Mouse (Mus musculus) limb, embryonic 15.5 days (tissue): Measurements from ENCODE around the gene Smpd3. TPM values are rescaled to one million over a fixed set of nuclear protein-coding genes. Genes with fewer than 3 reads are reported as not detected.

ENCODE experiments used
- ATAC-seq: fragments of 200-750 bp; cut with Nextera tagmentation; 2 replicates; pipeline ENCODE4 v1.8.0; 2017; ENCODE audit warnings: low read depth, moderate TSS enrichment; ENCODE audit not compliant: insufficient number of reproducible peaks, low FRiP score, low TSS enrichment
- H3K27ac ChIP-seq: fragments of 300-500 bp; sonication (generic); 2 replicates; pipeline ENCODE4 v1.5.1; 2015; ENCODE audit warnings: moderate library complexity, mild to moderate bottlenecking, inconsistent platforms
- H3K27me3 ChIP-seq: fragments of 300-500 bp; sonication (generic); 2 replicates; pipeline ENCODE4 v1.6.1; 2015; ENCODE audit warnings: inconsistent platforms
- H3K36me3 ChIP-seq: fragments of 300-500 bp; sonication (generic); 2 replicates; pipeline ENCODE4 v1.6.1; 2015; ENCODE audit warnings: inconsistent platforms
- H3K4me1 ChIP-seq: fragments of 300-500 bp; sonication (generic); 2 replicates; pipeline ENCODE4 v1.6.1; 2015; ENCODE audit warnings: inconsistent platforms
- H3K4me2 ChIP-seq: fragments of 300-500 bp; sonication (generic); 2 replicates; pipeline ENCODE4 v1.6.1; 2015; ENCODE audit warnings: mild to moderate bottlenecking, inconsistent platforms
- H3K4me3 ChIP-seq: fragments of 300-500 bp; sonication (generic); 2 replicates; pipeline ENCODE4 v1.5.1; 2015; ENCODE audit warnings: mild to moderate bottlenecking, inconsistent platforms
- H3K9ac ChIP-seq: fragments of 300-500 bp; sonication (generic); 2 replicates; pipeline ENCODE4 v1.6.1; 2015; ENCODE audit warnings: inconsistent platforms
- H3K9me3 ChIP-seq: fragments of 300-500 bp; sonication (generic); 2 replicates; pipeline ENCODE4 v1.6.1; 2016; ENCODE audit warnings: inconsistent platforms
- WGBS: fragments of 180-500 bp; shearing (Covaris S2); methylation state at CpG from one replicate; pipeline ENCODE4 v1.1.7; 2015; 5-methylcytosine and 5-hydroxymethylcytosine counted together
- polyA plus RNA-seq: library from polyadenylated mRNA; unstranded; fragments of >200 nt; fragmentation: Nextera tagmentation; extraction: Ambion mirVana; gene quantifications from 2 replicates; pipeline ENCODE4 v1.2.1, GENCODE M21; 2015

The Smpd3 gene
- polyA plus RNA-seq, 1 experiment from 2014 or later = 28.3 TPM

- Histone ChIP-seq H3K4me3 (no peak overlapping the region), H3K36me3 (peaks cover 93% of the 10 kb centered on the region), H3K9ac (no peak overlapping the region), H3K9me3 (no peaks in the 10 kb centered on the region), H3K4me1 (no peaks in the 10 kb centered on the region), H3K27ac (no peak overlapping the region), H3K4me2 (no peak overlapping the region), H3K27me3 (no peaks in the 10 kb centered on the region)
- 73% methylated on average over 4 of the region's 4 CpGs for WGBS
- no peak for ATAC-seq
Observed at GRCm38 (mm10) chr8:106250186-106250585, 87.6 kb downstream of the Smpd3 start.

DNA sequence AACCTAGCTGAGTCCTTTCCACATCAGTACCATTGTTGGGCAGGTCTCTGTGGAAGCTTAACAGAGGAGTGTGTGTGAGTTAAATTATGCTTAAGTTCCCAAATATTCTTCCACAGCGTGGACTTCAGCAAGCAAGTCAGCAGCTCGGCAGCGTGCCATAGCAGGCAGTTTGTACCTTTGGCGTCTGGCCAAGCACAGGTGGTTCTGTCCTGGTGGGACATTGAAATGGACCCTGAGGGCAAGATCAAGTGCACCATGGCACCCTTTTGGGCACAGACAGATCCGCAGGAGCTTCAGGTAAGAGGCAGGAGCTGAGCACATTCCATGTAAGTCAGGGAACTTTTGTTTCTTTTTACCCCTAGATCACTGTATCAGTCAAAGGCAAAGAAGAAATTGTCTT, 100.7 kb downstream of the Smpd3 start:
- H3K36me3 ChIP-seq = peaks cover 63% of the 10 kb centered on the region
- H3K9ac ChIP-seq = no peak overlapping the region
- no peaks in the 10 kb centered on the region for H3K9me3 ChIP-seq
- H3K27ac ChIP-seq = no peak overlapping the region
- 60% methylated on average over 5 of the region's 5 CpGs for WGBS
- H3K4me1 ChIP-seq = peaks cover 4% of the 10 kb centered on the region; the same call in 1 of the 2 replicates
- no peak overlapping the region for H3K4me3 ChIP-seq
- no peak for ATAC-seq
- H3K4me2 ChIP-seq = no peak overlapping the region
- H3K27me3 ChIP-seq = no peaks in the 10 kb centered on the region

DNA sequence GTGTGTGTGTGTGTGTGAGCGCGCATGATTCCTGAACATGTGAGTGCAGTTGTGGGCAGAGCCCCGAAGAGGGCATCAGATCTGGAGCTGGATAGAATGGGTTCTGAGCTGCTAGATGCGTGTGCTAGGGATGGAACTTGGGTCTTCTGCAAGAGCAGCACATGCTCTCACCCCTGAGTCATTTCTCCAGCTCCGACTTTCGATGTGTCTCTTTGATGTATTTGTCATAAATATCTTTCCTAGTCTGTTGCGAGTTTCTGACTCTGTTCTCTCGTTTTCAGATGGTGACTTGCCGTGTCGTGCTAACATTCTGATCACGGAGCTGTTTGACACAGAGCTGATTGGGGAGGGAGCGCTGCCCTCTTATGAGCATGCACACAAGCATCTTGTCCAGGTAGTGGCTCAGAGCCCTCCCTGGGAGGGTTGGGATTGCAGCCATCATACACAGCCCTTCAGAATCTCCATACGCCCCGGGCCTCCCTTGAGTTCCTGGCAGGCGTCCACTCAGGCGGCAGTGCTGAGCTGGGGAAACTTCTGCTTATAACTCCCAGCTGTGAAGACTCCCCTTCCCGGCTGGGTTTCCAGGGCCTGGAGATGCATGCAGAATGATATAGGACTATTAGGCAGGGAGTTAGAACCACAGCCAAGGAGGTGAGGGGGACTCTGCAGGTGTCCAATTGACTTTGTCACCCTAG, 103.1 kb downstream of the Smpd3 start:
- Histone ChIP-seq H3K4me1 (peaks cover 4% of the 10 kb centered on the region; the same call in 1 of the 2 replicates), H3K9ac (no peak overlapping the region), H3K27me3 (no peaks in the 10 kb centered on the region), H3K36me3 (peaks cover 50% of the 10 kb centered on the region), H3K9me3 (no peaks in the 10 kb centered on the region), H3K4me3 (no peak overlapping the region), H3K27ac (no peak overlapping the region), H3K4me2 (no peak overlapping the region)
- WGBS = 76% methylated on average over 17 of the region's 17 CpGs
- ATAC-seq = no peak

GRCm38 (mm10) chr8:106232751-106233150, 105.0 kb downstream of the Smpd3 start:
- ATAC-seq = no peak
- Histone ChIP-seq H3K4me3 (no peak overlapping the region), H3K9me3 (no peaks in the 10 kb centered on the region), H3K4me2 (no peak overlapping the region), H3K27ac (no peak overlapping the region), H3K27me3 (no peaks in the 10 kb centered on the region), H3K36me3 (peaks cover 50% of the 10 kb centered on the region), H3K9ac (no peak overlapping the region), H3K4me1 (peaks cover 4% of the 10 kb centered on the region; the same call in 1 of the 2 replicates)
- 77% methylated on average over 3 of the region's 3 CpGs for WGBS

DNA sequence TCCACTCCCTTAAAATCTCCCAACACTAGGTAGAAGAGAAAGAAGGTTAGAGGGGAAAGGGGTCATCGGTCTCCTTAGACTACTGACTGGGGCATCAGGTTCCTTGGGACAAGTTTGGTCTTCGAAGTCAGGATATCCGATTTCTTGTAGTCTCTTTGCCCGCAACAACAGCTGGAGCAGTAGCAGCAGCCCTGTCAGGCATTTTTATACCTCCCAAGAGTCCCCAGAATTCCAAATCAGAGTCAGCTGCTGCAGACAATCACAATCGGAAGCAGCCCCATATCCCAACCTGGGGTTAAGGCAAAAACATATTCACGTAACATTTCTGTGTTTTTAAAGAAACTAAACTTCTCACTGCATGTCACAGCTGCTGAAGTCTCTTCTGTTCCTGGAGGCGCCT, 106.3 kb downstream of the Smpd3 start:
- no peak for ATAC-seq
- no peak overlapping the region for H3K4me2 ChIP-seq
- 58% methylated on average over 7 of the region's 7 CpGs for WGBS
- H3K27ac ChIP-seq = no peak overlapping the region
- no peaks in the 10 kb centered on the region for H3K9me3 ChIP-seq
- H3K36me3 ChIP-seq = peaks cover 47% of the 10 kb centered on the region
- no peak overlapping the region for H3K9ac ChIP-seq
- no peak overlapping the region for H3K4me3 ChIP-seq
- H3K4me1 ChIP-seq = peaks cover 4% of the 10 kb centered on the region; the same call in 1 of the 2 replicates
- no peaks in the 10 kb centered on the region for H3K27me3 ChIP-seq

- no peak for ATAC-seq
- Histone ChIP-seq H3K36me3 (peaks cover 62% of the 10 kb centered on the region), H3K27me3 (no peaks in the 10 kb centered on the region), H3K4me1 (no peaks in the 10 kb centered on the region), H3K9ac (no peak overlapping the region), H3K4me3 (no peak overlapping the region), H3K27ac (no peak overlapping the region), H3K9me3 (no peaks in the 10 kb centered on the region), H3K4me2 (no peak overlapping the region)
- 34% methylated on average over 9 of the region's 9 CpGs for WGBS
Observed at GRCm38 (mm10) chr8:106226589-106226988, 111.2 kb downstream of the Smpd3 start.

- H3K4me3 ChIP-seq = no peak overlapping the region
- no peak overlapping the region for H3K4me2 ChIP-seq
- peaks cover 84% of the 10 kb centered on the region for H3K36me3 ChIP-seq
- no peak overlapping the region for H3K27ac ChIP-seq
- no peaks in the 10 kb centered on the region for H3K4me1 ChIP-seq
- no peaks in the 10 kb centered on the region for H3K27me3 ChIP-seq
- no peak overlapping the region for H3K9ac ChIP-seq
- ATAC-seq = no peak
- 87% methylated on average over 3 of the region's 3 CpGs for WGBS
- no peaks in the 10 kb centered on the region for H3K9me3 ChIP-seq
Observed at GRCm38 (mm10) chr8:106219620-106220019, 118.2 kb downstream of the Smpd3 start.

DNA sequence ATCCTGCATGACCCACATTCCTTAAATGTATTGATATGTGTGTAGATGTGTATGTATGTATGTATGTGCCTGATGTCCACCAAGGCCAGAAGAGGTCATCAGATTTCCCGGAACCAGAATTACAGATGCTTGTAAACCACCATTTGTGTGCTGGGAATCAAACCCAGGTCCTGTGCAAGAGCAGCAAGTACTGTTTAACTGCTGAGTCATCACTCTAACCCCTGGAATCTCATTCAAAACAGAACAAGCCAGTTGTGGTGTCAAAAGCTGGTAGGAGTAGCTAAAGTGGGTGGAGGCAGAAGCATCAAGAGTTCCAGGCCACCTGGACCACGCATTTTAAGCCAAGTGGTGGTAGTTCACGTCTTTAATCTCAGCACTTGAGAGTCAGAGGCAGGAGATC, 123.8 kb downstream of the Smpd3 start:
- Histone ChIP-seq H3K4me1 (peaks cover 13% of the 10 kb centered on the region; the same call in 1 of the 2 replicates), H3K27ac (no peak overlapping the region), H3K4me2 (no peak overlapping the region), H3K4me3 (no peak overlapping the region), H3K36me3 (peaks cover 57% of the 10 kb centered on the region), H3K9ac (no peak overlapping the region), H3K27me3 (no peaks in the 10 kb centered on the region), H3K9me3 (no peaks in the 10 kb centered on the region)
- WGBS = 88% methylated on average over 3 of the region's 3 CpGs
- no peak for ATAC-seq

DNA sequence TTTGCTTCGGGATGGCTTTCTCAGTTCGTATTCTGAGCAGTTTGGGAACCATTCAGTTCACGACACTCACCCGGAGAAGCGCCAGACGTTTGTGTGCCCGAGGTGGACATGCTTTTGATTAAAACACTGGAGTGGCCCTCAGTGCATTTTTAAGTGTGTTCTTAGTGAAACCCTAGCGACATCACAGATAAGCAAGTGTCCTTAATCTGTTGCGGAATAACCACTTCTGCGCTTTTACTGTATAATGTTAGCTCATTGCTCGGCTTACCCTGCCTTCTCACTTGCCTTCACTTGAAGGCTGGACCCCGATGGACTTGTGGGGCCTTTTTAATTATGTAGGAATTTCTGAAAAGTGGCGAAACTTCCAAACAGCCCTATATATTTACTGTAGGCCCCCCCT, 126.4 kb downstream of the Smpd3 start:
- WGBS = 3% methylated on average over 13 of the region's 13 CpGs
- no peak for ATAC-seq
- Histone ChIP-seq H3K36me3 (peaks cover 46% of the 10 kb centered on the region), H3K9me3 (no peaks in the 10 kb centered on the region), H3K9ac (peak overlapping the region; percentile 71), H3K27ac (peak overlapping the region; percentile 91), H3K4me2 (peak overlapping the region; percentile 63), H3K4me3 (peak overlapping the region; percentile 59), H3K4me1 (peaks cover 14% of the 10 kb centered on the region; the same call in 1 of the 2 replicates), H3K27me3 (no peaks in the 10 kb centered on the region)

- Histone ChIP-seq H3K4me1 (peaks cover 14% of the 10 kb centered on the region; the same call in 1 of the 2 replicates), H3K4me2 (peak within 1 kb of the TSS; percentile 63), H3K27me3 (no peaks in the 10 kb centered on the region), H3K27ac (peak within 1 kb of the TSS; percentile 91), H3K36me3 (peaks cover 40% of the 10 kb centered on the region), H3K4me3 (peak within 1 kb of the TSS; percentile 59), H3K9ac (peak within 1 kb of the TSS; percentile 71), H3K9me3 (no peaks in the 10 kb centered on the region)
- ATAC-seq = peak; percentile 96
- WGBS = under 1% methylated on average over 52 of the region's 52 CpGs
Observed at GRCm38 (mm10) chr8:106210821-106211345, 126.9 kb downstream of the Smpd3 start, which contains the start of the genes Slc7a6os and Prmt7. Gene Slc7a6os, minus strand, starts transcription at chr8:106210935. Gene Prmt7, plus strand, starts transcription at chr8:106210936.

- H3K4me2 ChIP-seq = peak overlapping the region; percentile 63
- H3K27ac ChIP-seq = peak overlapping the region; percentile 91
- peak overlapping the region; percentile 71 for H3K9ac ChIP-seq
- peaks cover 40% of the 10 kb centered on the region for H3K36me3 ChIP-seq
- no peaks in the 10 kb centered on the region for H3K9me3 ChIP-seq
- WGBS = under 1% methylated on average over 35 of the region's 35 CpGs
- no peaks in the 10 kb centered on the region for H3K27me3 ChIP-seq
- H3K4me1 ChIP-seq = peaks cover 14% of the 10 kb centered on the region; the same call in 1 of the 2 replicates
- ATAC-seq = peak; percentile 28; the same call in 1 of the 2 replicates
- H3K4me3 ChIP-seq = peak overlapping the region; percentile 59
Observed at GRCm38 (mm10) chr8:106210035-106210731, 127.6 kb downstream of the Smpd3 start.
